Mouse (Mus musculus): ENCODE measurements around the gene Kcnb1.

DNA sequence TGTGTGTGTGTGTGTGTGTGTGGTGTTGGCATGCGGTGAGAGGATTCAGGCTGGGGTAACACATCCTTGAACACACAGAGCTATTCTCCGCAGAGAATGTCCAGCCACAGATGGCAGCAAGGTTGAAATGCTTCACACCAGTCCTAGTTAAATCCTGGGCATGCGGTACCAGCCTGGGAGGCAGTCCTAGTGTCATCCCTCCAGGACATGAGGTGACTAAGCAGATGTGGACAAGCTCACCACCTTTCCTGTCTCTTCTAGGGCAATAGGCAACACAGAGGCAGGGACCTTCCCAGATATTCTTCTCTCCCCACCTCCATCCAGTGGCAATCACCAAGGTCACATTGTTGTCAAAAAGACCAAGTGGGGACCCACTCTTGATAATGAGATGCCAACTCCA lies 47.7 kb downstream of the Kcnb1 start:
- TF ChIP-seq TAL1 (IDR thresholded peaks at IDR 0.05; ENCODE audit: low read length) (no peak), GATA1 (IDR thresholded peaks at IDR 0.05; ENCODE audit: low read length) (no peak)

Data from erythroblast, embryonic 14.5 days (primary cell).